Mouse (Mus musculus) heart, postnatal 0 days (tissue): Measurements from ENCODE around the gene Vmn1r168. TPM values are rescaled to one million over a fixed set of nuclear protein-coding genes. Genes with fewer than 3 reads are reported as not detected.
"Not testable (repeated sequence)": the region's sequence is repeated elsewhere in the genome, so short reads cannot be mapped to it uniquely, and the experiment has no call there.

Experiments used
- ATAC-seq: fragments of 200-750 bp; cut with Nextera tagmentation; 2 replicates; pipeline ENCODE4 v1.8.0; 2017; ENCODE audit warnings: low read depth, moderate number of reproducible peaks, moderate library complexity; ENCODE audit not compliant: insufficient read depth
- DNase-seq: peaks from one replicate; pipeline ENCODE4 v3.0.0-alpha.2; 2016; ENCODE audit warnings: low spot score
- H3K27ac ChIP-seq: fragments of 300-500 bp; sonication (generic); 2 replicates; pipeline ENCODE4 v1.5.1; 2014; ENCODE audit warnings: low read depth, mild to moderate bottlenecking
- H3K27me3 ChIP-seq: fragments of 300-500 bp; sonication (generic); 2 replicates; pipeline ENCODE4 v1.6.1; 2014; ENCODE audit warnings: low read length, mixed read lengths; ENCODE audit not compliant: control insufficient read depth, insufficient read depth
- H3K36me3 ChIP-seq: fragments of 300-500 bp; sonication (generic); replicated peaks from 2 replicates; pipeline ENCODE4 v1.6.1; 2014; ENCODE audit warnings: low read length, mixed read lengths; ENCODE audit not compliant: control insufficient read depth, insufficient read depth
- H3K4me1 ChIP-seq: fragments of 300-500 bp; sonication (generic); 2 replicates; pipeline ENCODE4 v1.6.1; 2014; ENCODE audit warnings: antibody characterized with exemption; ENCODE audit not compliant: control insufficient read depth, insufficient read depth
- H3K4me2 ChIP-seq: fragments of 300-500 bp; sonication (generic); 2 replicates; pipeline ENCODE4 v1.6.1; 2014; ENCODE audit warnings: low read depth, mild to moderate bottlenecking, low read length, moderate library complexity
- H3K4me3 ChIP-seq: fragments of 300-500 bp; sonication (generic); 2 replicates; pipeline ENCODE4 v1.5.1; 2014; ENCODE audit warnings: low read depth, low read length
- H3K9ac ChIP-seq: fragments of 300-500 bp; sonication (generic); replicated peaks from 2 replicates; pipeline ENCODE4 v1.6.1; 2014; ENCODE audit warnings: low read depth, low read length, mixed read lengths
- H3K9me3 ChIP-seq: fragments of 300-500 bp; sonication (generic); replicated peaks from 2 replicates; pipeline ENCODE4 v1.6.1; 2016; ENCODE audit warnings: low read length; ENCODE audit not compliant: control insufficient read depth
- WGBS: fragments of 180-500 bp; shearing (Covaris S2); extraction: QIAGEN DNeasy Blood & Tissue Kit; methylation state at CpG from one replicate; pipeline ENCODE4 v1.1.7; 2014; 5-methylcytosine and 5-hydroxymethylcytosine counted together
- polyA plus RNA-seq: library from polyadenylated mRNA; unstranded; fragments of >200 nt; fragmentation: Nextera tagmentation; extraction: Ambion mirVana; gene quantifications from 2 replicates; pipeline ENCODE4 v1.2.1, GENCODE M21; 2015
- total RNA-seq: library from RNA; depleted of rRNA; stranded (reverse); fragments of >200 nt; gene quantifications from 2 replicates; pipeline ENCODE4 v1.2.3, GENCODE M21; 2014; ENCODE audit warnings: low replicate concordance; rRNA removed

Gene Vmn1r168
- total RNA-seq (not detected in 2 replicates), polyA plus RNA-seq (not detected in 2 replicates)

GRCm38 (mm10) chr7:23539432-23539831 lies at the start of gene Vmn1r168:
Vmn1r168 (plus strand) TSS chr7:23539732.
- not testable (repeated sequence) for H3K4me3 ChIP-seq, H3K9me3 ChIP-seq, H3K9ac ChIP-seq, H3K27me3 ChIP-seq, H3K27ac ChIP-seq, H3K36me3 ChIP-seq, H3K4me1 ChIP-seq, ATAC-seq, DNase-seq, H3K4me2 ChIP-seq
- no CpG with 5 or more reads among the region's 1 CpGs for WGBS

- WGBS, result 65% methylated on average over 2 of the region's 2 CpGs
- not testable (repeated sequence) for H3K27ac ChIP-seq, H3K27me3 ChIP-seq, H3K4me1 ChIP-seq, DNase-seq, H3K36me3 ChIP-seq, H3K9ac ChIP-seq, ATAC-seq, H3K9me3 ChIP-seq, H3K4me2 ChIP-seq, H3K4me3 ChIP-seq
Measured at GRCm38 (mm10) chr7:23507106-23507505, 32.4 kb upstream of the Vmn1r168 start, which contains the start of gene Vmn1r167. Vmn1r167 (minus strand) TSS chr7:23507206.

GRCm38 (mm10) chr7:23575226-23575625 lies 35.7 kb downstream of the Vmn1r168 start, which contains the start of gene Vmn1r169:
Vmn1r169 (plus strand) TSS chr7:23575526.
- not testable (repeated sequence) for H3K4me1 ChIP-seq, H3K27me3 ChIP-seq, DNase-seq, H3K4me2 ChIP-seq, H3K9ac ChIP-seq, H3K27ac ChIP-seq, H3K9me3 ChIP-seq, H3K4me3 ChIP-seq, H3K36me3 ChIP-seq, ATAC-seq
- WGBS, result 38% methylated on average over 1 of the region's 2 CpGs

Other genes with a start within 250 kb of the Vmn1r168 start
- not detected in 2 replicates for gene Nlrp4e, start 238.5 kb upstream of the Vmn1r168 start, total RNA-seq
- not detected in 2 replicates for gene Nlrp4e, start 238.5 kb upstream of the Vmn1r168 start, polyA plus RNA-seq
- not detected in 2 replicates for gene Nlrp5, start 153.8 kb upstream of the Vmn1r168 start, total RNA-seq
- not detected in 2 replicates for gene Nlrp5, start 153.8 kb upstream of the Vmn1r168 start, polyA plus RNA-seq
- gene Vmn1r167, start 32.5 kb upstream of the Vmn1r168 start, total RNA-seq, result not detected in 2 replicates
- not detected in 2 replicates for gene Vmn1r167, start 32.5 kb upstream of the Vmn1r168 start, polyA plus RNA-seq
- not detected in 2 replicates for gene Vmn1r169, start 35.8 kb downstream of the Vmn1r168 start, total RNA-seq
- gene Vmn1r169, start 35.8 kb downstream of the Vmn1r168 start, polyA plus RNA-seq, result not detected in 2 replicates
- gene Vmn1r170, start 66.4 kb downstream of the Vmn1r168 start, total RNA-seq, result not detected in 2 replicates
- not detected in 2 replicates for gene Vmn1r170, start 66.4 kb downstream of the Vmn1r168 start, polyA plus RNA-seq
- not detected in 2 replicates for gene Vmn1r171, start 91.0 kb downstream of the Vmn1r168 start, total RNA-seq
- not detected in 2 replicates for gene Vmn1r171, start 91.0 kb downstream of the Vmn1r168 start, polyA plus RNA-seq
- not detected in 2 replicates for gene Vmn1r172, start 118.6 kb downstream of the Vmn1r168 start, total RNA-seq
- not detected in 2 replicates for gene Vmn1r172, start 118.6 kb downstream of the Vmn1r168 start, polyA plus RNA-seq
- not detected in 2 replicates for gene Vmn1r173, start 161.0 kb downstream of the Vmn1r168 start, total RNA-seq
- gene Vmn1r173, start 161.0 kb downstream of the Vmn1r168 start, polyA plus RNA-seq, result not detected in 2 replicates
- not detected in 2 replicates for gene Vmn1r174, start 212.5 kb downstream of the Vmn1r168 start, total RNA-seq
- gene Vmn1r174, start 212.5 kb downstream of the Vmn1r168 start, polyA plus RNA-seq, result not detected in 2 replicates